Mouse (Mus musculus) E14TG2a.4 (cell line): Measurements from ENCODE around the gene Fam83g.

Experiments used
- CTCF ChIP-seq: conservative IDR thresholded peaks from 2 replicates; pipeline ENCODE4 v1.5.1; 2014; ENCODE audit warnings: low read length
- POU5F1 ChIP-seq: IDR thresholded peaks from 2 replicates; pipeline ENCODE4 v1.6.1; 2014; ENCODE audit warnings: low read length, borderline replicate concordance

DNA sequence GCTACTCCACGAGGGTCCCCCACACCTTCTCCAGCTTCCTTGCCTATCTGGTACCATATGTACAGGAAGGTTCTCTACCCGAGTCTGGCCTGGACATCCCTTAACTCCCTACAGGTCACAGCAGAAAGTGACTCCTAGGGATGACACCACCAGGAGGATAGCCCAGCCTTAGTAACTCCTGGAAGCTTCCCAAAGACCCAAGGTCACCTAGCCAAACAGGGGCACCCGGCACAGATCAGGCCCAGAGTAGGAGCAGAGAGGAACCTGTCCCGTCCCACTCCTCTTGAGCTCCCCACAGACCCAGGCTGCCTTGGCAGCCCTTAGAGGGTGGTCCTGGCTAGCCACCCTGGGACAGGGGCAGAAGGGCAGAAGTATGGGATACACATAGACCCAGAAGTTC, 18.5 kb upstream of the Fam83g start:
- TF ChIP-seq CTCF (no peak), POU5F1 (no peak)
